8 mouse cellular contexts compared by ENCODE assay signal in genomic region chr3:38482749-38483148, GRCm38 (mm10). TPM values are rescaled to one million over a fixed set of nuclear protein-coding genes. Genes with fewer than 3 reads are reported as not detected.
DNase-seq lines count a peak whose midpoint lies in the region; ATAC-seq and TF ChIP-seq lines count a peak whose summit lies in the region.

No protein-coding gene starts in this region.

- H3K9me3 ChIP-seq in forebrain, embryonic 15.5 days, result no peaks in the 10 kb centered on the region
- H3K9me3 ChIP-seq in intestine, postnatal 0 days (ENCODE audit: control insufficient read depth), result no peaks in the 10 kb centered on the region

- peak overlapping the region; percentile 98 for H3K9ac ChIP-seq in forebrain, embryonic 15.5 days (replicated peaks)
- peak overlapping the region; percentile 40 for H3K9ac ChIP-seq in intestine, postnatal 0 days (ENCODE audit: low read depth, low read length)

- 0 out of 2 replicates have a peak, but pooled peaks cover 2% of the 10 kb centered on the region for H3K36me3 ChIP-seq in forebrain, embryonic 15.5 days
- peaks cover 13% of the 10 kb centered on the region for H3K36me3 ChIP-seq in intestine, postnatal 0 days (ENCODE audit: control insufficient read depth, insufficient read depth)

- peaks cover 15% of the 10 kb centered on the region for H3K4me1 ChIP-seq in cerebellum, adult 2 months (ENCODE audit: control insufficient read depth, insufficient read depth, low read length)
- H3K4me1 ChIP-seq in forebrain, embryonic 15.5 days, result peaks cover 58% of the 10 kb centered on the region
- H3K4me1 ChIP-seq in intestine, postnatal 0 days (replicated peaks; ENCODE audit: control insufficient read depth, insufficient read depth, low read length), result peaks cover 3% of the 10 kb centered on the region

- no peak overlapping the region for H3K27ac ChIP-seq in cerebellum, adult 2 months (ENCODE audit: insufficient read depth, low read length)
- no peak overlapping the region; the same call in 1 of the 2 replicates for H3K27ac ChIP-seq in forebrain, embryonic 15.5 days (replicated peaks)
- H3K27ac ChIP-seq in intestine, postnatal 0 days (ENCODE audit: low read depth, low read length), result peak overlapping the region; percentile 31; the same call in 1 of the 2 replicates

- no peak for TF ChIP-seq POLR2A in cerebellum, adult 2 months (IDR thresholded peaks at IDR 0.05; ENCODE audit: borderline replicate concordance, insufficient read depth, low read length)

- WGBS in cerebellum, adult 2 months, result 30% methylated on average over 11 of the region's 11 CpGs
- 13% methylated on average over 11 of the region's 11 CpGs for WGBS in forebrain, embryonic 15.5 days
- 34% methylated on average over 11 of the region's 11 CpGs for WGBS in intestine, postnatal 0 days

- TF ChIP-seq CTCF in cerebellum, adult 2 months (IDR thresholded peaks at IDR 0.05; ENCODE audit: borderline replicate concordance, insufficient read depth, low read depth, low read length), result no peak
- TF ChIP-seq CTCF in intestine, postnatal 0 days (IDR thresholded peaks at IDR 0.05; ENCODE audit: low read depth), result no peak

- H3K4me2 ChIP-seq in forebrain, embryonic 15.5 days (replicated peaks), result peak overlapping the region; percentile 83
- H3K4me2 ChIP-seq in intestine, postnatal 0 days (replicated peaks; ENCODE audit: low read depth), result peak overlapping the region; percentile 76

- ATAC-seq in forebrain, embryonic 15.5 days (replicated peaks), result no peak
- no peak for ATAC-seq in intestine, postnatal 0 days

- H3K27me3 ChIP-seq in cerebellum, adult 2 months (ENCODE audit: control insufficient read depth, insufficient read depth, low read length), result no peaks in the 10 kb centered on the region
- H3K27me3 ChIP-seq in forebrain, embryonic 15.5 days, result no peaks in the 10 kb centered on the region
- H3K27me3 ChIP-seq in intestine, postnatal 0 days (replicated peaks; ENCODE audit: control insufficient read depth, insufficient read depth, low read length), result no peaks in the 10 kb centered on the region

- peak overlapping the region; percentile 8 for H3K4me3 ChIP-seq in cerebellum, adult 2 months (replicated peaks; ENCODE audit: insufficient read depth, low read depth, low read length)
- H3K4me3 ChIP-seq in forebrain, embryonic 15.5 days, result peak overlapping the region; percentile 93
- peak overlapping the region; percentile 92 for H3K4me3 ChIP-seq in intestine, postnatal 0 days (ENCODE audit: low read depth, low read length)

- peak; percentile 41 for DNase-seq in kidney, postnatal 10 days
- DNase-seq in kidney, postnatal 14 days, result no peak
- DNase-seq in cerebellum, adult 2 months, result peak; percentile 33 to 42
- peak; percentile 19 for DNase-seq in neural tube, embryonic 10.5 days (ENCODE audit: extremely low spot score, low spot score)
- DNase-seq in urinary bladder, postnatal 10 days (ENCODE audit: low spot score), result no peak
- no peak for DNase-seq in layer of hippocampus, postnatal 36 days

RNA-seq across cellular contexts. Expression of gene Ankrd50, which starts 1.9 kb away (rescaled TPM):
- polyA plus RNA-seq in cerebellum, adult 2 months (2012; rRNA removed), result 39.5 and 40.6 TPM in 2 replicates
- polyA plus RNA-seq in forebrain, embryonic 15.5 days (2015; fragmentation: Nextera tagmentation; extraction: Ambion mirVana), result 22.5 and 23.2 TPM in 2 replicates
- polyA plus RNA-seq in intestine, postnatal 0 days (2015; fragmentation: Nextera tagmentation; extraction: Ambion mirVana), result 6.9 and 8.3 TPM in 2 replicates
- 10 to 100 TPM; 48.1 to 51.1 TPM for total RNA-seq in layer of hippocampus, postnatal 36 days (2021)

Comparison
In these comparisons a context has a peak if more than half of its experiments do, and no peak if none do; other contexts are left out.
1. DNase-seq: peak in kidney, postnatal 10 days (single experiment), cerebellum, adult 2 months (2 of 2) and neural tube, embryonic 10.5 days (single experiment); none in kidney, postnatal 14 days (single experiment), urinary bladder, postnatal 10 days (single experiment) and layer of hippocampus, postnatal 36 days (0 of 2).
2. H3K4me3 ChIP-seq: peak in every context shown above with its lines; median percentile 93 in forebrain, embryonic 15.5 days; 92 in intestine, postnatal 0 days; 8 in cerebellum, adult 2 months.